Mouse (Mus musculus) T-helper 1 cell (primary cell): Measurements from ENCODE around the gene Tspan15.

Experiments used
- in situ Hi-C: fragments of 300-600 bp; cut with MboI, MseI; formaldehyde crosslinking; loops from one replicate; pipeline ENCODE4 v1.15.1; 2025; ENCODE audit warnings: high pct_unique_total_duplicates

Tspan15 gene

GRCm38 (mm10) chr10:62230708-62231394, at the start of gene Tspan15:
Gene Tspan15 (minus strand): TSS chr10:62231251.
- in situ Hi-C loops: no loop called here

DNA sequence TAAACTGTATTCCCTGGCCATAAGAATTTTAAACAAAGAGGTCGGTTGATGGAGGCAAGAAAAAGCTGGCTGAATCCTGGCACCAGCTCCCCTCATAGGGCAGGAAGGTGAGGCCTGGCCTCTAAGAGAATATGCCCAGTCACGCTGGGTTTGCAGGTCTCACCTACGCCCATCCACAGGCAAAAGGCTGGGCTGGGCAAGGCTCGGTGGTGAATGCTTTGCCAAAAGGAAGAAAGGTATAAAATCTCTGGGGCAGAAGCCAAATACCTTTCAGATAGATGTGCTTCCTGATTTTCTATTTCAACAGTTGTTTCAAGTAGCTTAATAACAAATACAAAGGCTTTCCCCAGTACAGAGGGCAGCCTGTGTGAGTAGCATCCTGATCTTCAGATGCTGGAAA, 48.6 kb upstream of the Tspan15 start:
- in situ Hi-C loops: no loop called here

GRCm38 (mm10) chr10:62279066-62279465, 48.0 kb upstream of the Tspan15 start:
- in situ Hi-C loops: no loop called here

DNA sequence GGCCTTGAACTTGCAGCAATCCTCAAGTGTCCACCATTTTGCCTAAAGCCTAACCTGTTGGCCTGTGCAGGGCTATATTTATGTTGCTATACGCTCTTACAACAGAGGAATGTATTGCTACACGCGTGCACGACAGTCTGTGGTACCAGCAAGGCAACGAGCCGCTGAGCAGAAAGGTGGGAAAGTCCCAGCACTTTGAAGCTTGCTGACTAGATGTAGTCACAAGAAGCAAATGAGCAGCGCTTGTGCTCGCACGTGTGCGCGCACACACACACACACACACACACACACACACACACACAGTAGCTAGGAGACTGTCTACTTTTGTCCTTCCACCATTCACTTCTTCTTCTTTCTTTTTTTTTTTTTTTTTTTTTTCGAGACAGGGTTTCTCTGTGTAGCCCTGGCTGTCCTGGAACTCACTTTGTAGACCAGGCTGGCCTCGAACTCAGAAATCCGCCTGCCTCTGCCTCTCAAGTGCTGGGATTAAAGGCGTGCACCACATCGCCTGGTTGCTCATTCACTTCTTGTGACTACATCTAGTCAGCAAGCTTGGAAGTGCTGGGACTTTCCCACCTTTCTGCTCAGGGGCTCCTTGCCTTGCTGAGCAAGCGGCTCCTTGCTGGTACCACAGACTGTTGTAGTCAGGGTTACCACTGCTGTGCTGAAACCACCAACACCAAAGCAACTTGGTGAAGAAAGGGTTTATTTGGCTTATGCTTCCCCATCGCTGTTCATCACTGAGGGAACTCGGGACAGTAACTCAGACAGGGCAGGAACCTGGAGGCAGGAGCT, 46.6 kb upstream of the Tspan15 start:
- in situ Hi-C loops: no loop called here

DNA sequence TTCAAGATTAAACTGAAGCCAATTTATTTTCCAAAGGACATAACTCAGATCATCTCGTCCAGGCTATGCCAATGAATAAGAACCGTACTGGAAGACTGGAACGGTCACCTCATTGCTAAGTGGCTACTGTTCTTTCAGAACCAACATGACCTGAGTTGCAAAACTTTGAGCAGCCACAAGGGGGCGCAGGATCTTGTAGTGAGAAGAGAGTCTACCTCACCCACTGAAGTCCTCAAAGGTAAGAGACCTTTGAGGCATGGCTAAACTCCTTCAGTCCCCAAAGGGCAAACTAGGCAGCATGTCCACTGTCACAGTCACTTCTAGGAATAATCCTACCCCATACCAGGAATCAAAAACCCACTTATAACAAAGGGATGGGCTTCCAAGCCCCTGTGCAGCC, 44.2 kb upstream of the Tspan15 start:
- in situ Hi-C loops: no loop called here

DNA sequence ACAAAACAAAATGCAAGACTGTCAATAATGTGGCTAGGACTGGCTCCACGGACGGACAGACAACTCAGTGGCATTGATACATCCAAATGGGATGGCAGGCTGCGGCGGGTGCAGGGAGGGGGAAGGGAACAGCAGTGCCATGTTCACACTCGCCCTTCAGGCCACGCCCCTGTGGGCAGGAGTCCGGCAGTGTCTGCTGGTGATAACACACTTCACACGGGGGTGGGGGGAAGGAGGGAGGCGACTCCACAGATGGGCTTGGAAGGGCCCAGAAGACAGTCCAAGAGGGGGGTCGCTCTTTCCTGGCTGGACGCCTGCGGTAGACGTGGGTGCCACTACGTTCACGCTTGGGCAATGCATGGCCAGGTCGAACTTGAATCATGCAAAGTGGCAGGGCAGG, 38.2 kb upstream of the Tspan15 start:
- in situ Hi-C loops: loop anchor here (10.0 kb wide), 1 partner anchor 286 kb away; no protein-coding TSS in a partner anchor

DNA sequence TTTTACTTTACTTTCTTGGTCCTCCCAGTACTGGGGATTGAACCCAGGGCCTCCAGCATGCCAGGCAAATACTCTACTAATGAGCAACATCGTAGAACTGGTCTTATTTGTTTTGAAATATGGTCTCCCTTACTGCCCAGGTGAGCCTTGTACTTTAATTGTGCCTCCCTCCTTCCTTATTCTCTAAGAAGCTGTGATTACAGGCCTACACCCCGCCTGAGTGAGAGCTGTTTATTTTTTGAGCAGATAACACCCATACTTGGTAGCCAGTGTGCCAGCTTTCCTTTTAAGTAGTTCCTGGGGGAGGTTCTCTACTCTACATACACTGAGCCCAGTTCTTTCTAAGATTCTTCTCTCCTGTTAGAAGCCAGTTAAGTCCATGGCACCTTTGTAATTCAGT, 33.2 kb upstream of the Tspan15 start:
- in situ Hi-C loops: loop anchor here (10.0 kb wide), 1 partner anchor 291 kb away; no protein-coding TSS in a partner anchor

DNA sequence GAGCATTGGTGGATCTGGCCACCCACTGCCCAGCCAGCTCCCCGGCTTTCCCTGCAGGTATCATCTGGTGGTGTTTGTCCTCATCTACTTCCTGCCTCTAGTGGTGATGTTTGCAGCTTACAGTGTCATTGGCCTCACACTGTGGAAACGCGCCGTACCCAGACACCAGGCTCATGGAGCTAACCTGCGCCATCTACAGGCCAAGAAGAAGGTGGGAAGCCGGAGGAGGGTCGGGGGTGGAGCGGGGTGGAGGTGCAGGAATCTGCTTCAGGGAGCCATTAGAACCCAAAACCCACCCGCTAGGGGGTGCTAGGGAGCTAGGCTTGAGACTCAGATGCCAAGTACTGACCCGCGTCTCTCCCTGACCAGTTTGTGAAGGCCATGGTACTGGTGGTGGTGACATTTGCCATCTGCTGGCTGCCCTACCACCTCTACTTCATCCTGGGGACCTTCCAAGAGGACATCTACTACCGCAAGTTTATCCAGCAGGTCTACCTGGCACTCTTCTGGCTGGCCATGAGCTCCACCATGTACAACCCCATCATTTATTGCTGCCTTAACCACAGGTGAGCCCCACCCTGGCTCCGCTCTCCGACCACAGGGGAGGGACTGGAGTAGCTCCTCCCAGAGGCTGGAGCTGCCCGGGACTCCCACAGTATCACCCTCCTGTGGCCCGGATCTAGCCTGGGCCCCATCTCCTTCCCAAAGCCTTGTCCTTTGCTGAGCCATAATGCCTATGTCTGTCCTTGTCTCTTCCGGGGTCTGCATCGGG, 30.2 kb upstream of the Tspan15 start:
- in situ Hi-C loops: loop anchor here (10.0 kb wide), 1 partner anchor 294 kb away; no protein-coding TSS in a partner anchor

GRCm38 (mm10) chr10:62258298-62258697, 27.2 kb upstream of the Tspan15 start:
- in situ Hi-C loops: no loop called here

GRCm38 (mm10) chr10:62252496-62253235, 21.6 kb upstream of the Tspan15 start:
- in situ Hi-C loops: no loop called here

GRCm38 (mm10) chr10:62252000-62252488, 21.0 kb upstream of the Tspan15 start, which contains the start of gene Tacr2:
Gene Tacr2 (plus strand): TSS chr10:62252438.
- in situ Hi-C loops: no loop called here

GRCm38 (mm10) chr10:62247815-62248214, 16.8 kb upstream of the Tspan15 start:
- in situ Hi-C loops: no loop called here

GRCm38 (mm10) chr10:62247156-62247555, 16.1 kb upstream of the Tspan15 start:
- in situ Hi-C loops: no loop called here

DNA sequence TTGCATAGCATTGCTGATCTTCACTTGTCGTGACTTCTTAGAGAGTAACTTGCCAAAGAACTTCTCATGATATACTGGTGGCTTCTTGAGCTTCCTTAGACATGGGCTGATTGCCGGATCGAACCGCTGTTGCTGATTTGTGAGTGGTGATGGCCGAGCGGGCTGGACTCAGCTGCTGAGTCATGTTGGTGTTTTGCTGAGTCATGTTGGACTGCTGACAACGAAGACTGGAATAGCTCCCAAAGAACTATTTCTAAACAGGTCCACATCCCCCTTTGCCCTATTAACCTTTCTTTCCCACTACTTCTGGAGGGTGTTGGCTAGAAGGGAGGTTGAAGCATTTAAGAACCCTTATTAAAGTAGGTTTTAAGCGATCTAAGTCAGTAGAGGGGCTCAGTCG, 13.0 kb upstream of the Tspan15 start:
- in situ Hi-C loops: no loop called here

- in situ Hi-C loops: no loop called here
These were observed 11.8 kb upstream of the Tspan15 start for GRCm38 (mm10) chr10:62242896-62243295.

- in situ Hi-C loops: no loop called here
These were observed 11.3 kb upstream of the Tspan15 start for GRCm38 (mm10) chr10:62242358-62242757.

GRCm38 (mm10) chr10:62239270-62239669, 8.2 kb upstream of the Tspan15 start:
- in situ Hi-C loops: no loop called here

GRCm38 (mm10) chr10:62238688-62239087, 7.6 kb upstream of the Tspan15 start:
- in situ Hi-C loops: no loop called here

DNA sequence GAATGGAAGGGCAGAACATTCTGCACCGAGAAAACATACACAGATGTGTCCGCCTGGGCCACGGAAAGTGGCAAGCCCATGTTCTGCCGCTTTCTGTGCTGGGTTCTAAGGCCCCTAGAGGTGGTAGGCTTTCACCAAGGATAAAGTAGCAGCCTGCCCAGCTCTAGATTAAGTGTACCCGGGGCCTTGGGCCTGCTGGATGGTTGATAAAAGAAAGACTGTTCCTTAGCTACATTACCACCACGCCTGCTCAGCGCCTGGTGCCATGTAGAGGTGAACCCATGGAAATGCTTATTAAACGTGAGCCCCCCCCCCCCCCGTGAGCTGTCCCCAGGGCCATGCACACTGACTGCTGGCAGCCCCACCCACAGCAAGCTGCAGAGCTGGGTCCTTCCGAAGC, 6.2 kb upstream of the Tspan15 start:
- in situ Hi-C loops: no loop called here

DNA sequence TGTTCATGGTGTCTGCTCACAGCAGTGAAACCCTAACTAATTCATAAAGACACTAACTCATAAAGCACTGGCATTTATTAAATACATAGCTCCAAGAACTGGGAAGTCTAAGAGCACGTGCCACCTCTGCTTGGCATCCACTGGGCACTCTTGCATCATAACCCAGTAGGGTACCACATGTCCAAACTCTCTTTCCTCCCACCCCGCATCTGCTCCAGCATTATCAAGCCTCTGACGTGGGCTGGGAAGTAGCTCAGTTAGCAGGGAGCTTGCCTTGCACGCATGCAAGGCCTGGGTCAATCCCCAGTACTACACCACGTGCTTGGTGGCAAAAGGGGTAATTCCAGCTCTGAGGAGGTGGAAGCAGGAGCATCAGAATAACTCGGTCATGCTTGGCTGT, 5.1 kb upstream of the Tspan15 start:
- in situ Hi-C loops: no loop called here

- in situ Hi-C loops: no loop called here
These were observed 760 bp upstream of the Tspan15 start for GRCm38 (mm10) chr10:62231811-62232210.
